Mouse (Mus musculus) heart, postnatal 0 days (tissue): ENCODE measurements around the gene Nrxn1.

Experiments used
- CTCF ChIP-seq: IDR thresholded peaks from 2 replicates; pipeline ENCODE4 v1.5.1; 2016; ENCODE audit warnings: antibody characterized with exemption, control low read depth, low read depth
- EP300 ChIP-seq: IDR thresholded peaks from 2 replicates; pipeline ENCODE4 v1.6.1; 2016; ENCODE audit warnings: antibody characterized with exemption, low read depth

DNA sequence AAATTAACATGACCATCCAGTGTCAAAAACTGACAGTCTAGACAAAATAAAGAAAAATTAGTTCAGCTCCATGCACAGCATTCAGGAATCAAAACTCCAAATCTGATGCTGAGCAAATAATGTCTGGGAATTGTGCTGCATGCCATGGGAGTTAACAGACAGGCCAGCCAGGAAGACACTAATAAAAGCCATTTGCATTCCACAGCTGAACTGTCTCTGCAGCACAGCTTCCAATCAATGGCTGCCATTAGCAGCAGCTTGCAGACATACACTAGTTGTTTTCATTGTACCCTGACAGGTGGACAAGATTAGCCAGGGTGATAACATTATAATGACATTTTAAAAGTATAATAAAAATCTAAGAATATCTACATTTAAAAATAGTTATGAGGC is 255.9 kb downstream of the Nrxn1 start:
- TF ChIP-seq EP300 (no peak), CTCF (no peak)
